Mouse (Mus musculus): ENCODE measurements at regions not wholly inside any gene's neighbourhood (a gene's known extent, or its start where the extent isn't known, plus 50 kb on each side); places are given as distances from the start of the nearest gene placed in this dataset.

DNA sequence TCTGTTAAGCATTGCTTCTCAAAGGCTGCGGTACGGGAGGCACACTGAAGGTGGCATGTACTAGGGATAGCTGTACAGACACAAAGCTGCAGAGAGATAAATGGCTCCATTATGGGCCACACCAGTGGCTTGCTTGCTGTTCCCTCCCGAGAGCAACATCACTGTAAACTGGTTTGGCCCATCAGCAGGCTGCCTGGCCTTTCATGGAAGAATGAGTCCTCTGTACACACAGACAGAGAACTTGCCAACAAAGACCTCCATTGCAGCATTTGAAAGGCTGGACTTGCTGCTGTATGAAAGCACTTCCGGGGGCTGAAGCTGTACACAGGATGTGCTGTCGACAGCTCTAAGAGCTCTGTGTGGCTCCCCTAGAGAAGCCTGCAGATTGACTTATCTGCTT, 364.1 kb upstream of the Gm26657 start:
- Histone ChIP-seq H3K4me3 (no peak overlapping the region), H3K27me3 (ENCODE audit: insufficient read depth, poor library complexity, severe bottlenecking) (no peaks in the 10 kb centered on the region; the same call in 1 of the 2 replicates), H3K9me3 (no peaks in the 10 kb centered on the region), H3K36me3 (no peaks in the 10 kb centered on the region), H3K4me1 (peaks cover 9% of the 10 kb centered on the region; the same call in 1 of the 2 replicates), H3K27ac (peak overlapping the region; percentile 64; the same call in 1 of the 2 replicates)
- peak; percentile 80 for DNase-seq (ENCODE audit: low spot score)
- 29% methylated on average over 5 of the region's 5 CpGs for WGBS

DNA sequence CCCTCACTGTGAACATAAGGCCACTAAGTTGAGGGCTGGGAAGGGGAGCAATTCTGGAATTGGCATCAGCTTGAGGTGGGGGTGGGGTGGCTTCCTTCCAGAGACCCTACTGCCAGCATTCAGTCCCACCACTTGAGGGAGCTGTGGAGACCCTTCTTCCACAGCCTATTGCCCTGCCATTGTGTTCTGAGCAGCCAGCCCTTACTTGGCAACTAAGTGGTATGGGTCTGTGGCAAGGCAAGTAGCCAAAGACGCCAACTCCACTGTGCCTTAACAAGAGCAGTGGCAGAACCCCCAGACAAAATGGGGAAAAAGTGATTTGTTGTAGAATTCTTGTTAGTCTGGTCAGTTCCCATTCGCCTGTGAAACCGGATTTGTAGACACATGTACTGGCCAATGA, 365.4 kb upstream of the Gm26657 start:
- Histone ChIP-seq H3K36me3 (no peaks in the 10 kb centered on the region), H3K27ac (no peak overlapping the region), H3K27me3 (ENCODE audit: insufficient read depth, poor library complexity, severe bottlenecking) (no peaks in the 10 kb centered on the region; the same call in 1 of the 2 replicates), H3K9me3 (no peaks in the 10 kb centered on the region), H3K4me3 (no peak overlapping the region), H3K4me1 (peaks cover 9% of the 10 kb centered on the region; the same call in 1 of the 2 replicates)
- DNase-seq (ENCODE audit: low spot score): no peak
- WGBS: 85% methylated on average over 3 of the region's 3 CpGs

DNA sequence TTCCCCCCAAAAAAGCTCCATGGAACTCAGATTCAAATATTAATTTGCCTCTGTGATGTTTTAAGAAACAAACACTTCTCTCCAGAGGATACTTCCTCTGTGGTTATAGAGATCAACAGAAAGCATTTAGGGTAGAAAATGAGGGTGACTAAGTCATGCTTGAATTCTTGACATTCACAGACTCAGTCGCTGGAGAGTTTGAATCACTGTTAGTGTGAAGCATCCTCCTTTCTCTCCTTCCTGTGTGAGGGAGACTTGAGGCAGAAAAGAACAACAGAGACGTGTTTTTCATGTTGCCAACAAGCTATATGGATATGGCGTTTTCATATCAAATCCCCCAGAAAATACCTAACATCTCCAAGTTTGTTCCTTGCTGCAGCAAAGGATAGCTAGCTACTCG, 366.1 kb upstream of the Gm26657 start:
- peaks cover 9% of the 10 kb centered on the region; the same call in 1 of the 2 replicates for H3K4me1 ChIP-seq
- H3K9me3 ChIP-seq: no peaks in the 10 kb centered on the region
- H3K27me3 ChIP-seq (ENCODE audit: insufficient read depth, poor library complexity, severe bottlenecking): no peaks in the 10 kb centered on the region; the same call in 1 of the 2 replicates
- DNase-seq (ENCODE audit: low spot score): no peak
- no peak overlapping the region for H3K4me3 ChIP-seq
- H3K27ac ChIP-seq: no peak overlapping the region
- no peaks in the 10 kb centered on the region for H3K36me3 ChIP-seq
- WGBS: 81% methylated on average over 4 of the region's 4 CpGs

DNA sequence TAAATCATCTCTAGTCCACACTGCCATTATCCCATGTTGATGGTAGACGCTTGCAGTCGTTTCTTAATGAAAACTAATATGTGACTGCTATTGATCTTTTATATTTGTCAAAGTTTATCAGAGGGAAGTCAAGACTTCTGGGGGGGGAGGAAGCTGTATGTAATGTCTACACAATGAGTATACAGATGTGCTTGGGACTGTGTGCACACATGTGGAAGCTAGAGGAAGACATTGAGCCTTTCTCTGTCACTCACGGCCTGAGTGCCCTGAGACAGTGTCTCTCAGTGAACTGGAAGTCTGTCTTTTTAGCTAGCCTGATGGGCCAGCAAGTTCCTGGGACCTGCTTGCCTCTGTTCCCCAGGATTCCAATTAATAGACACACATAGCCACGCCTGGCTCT, 366.7 kb upstream of the Gm26657 start:
- H3K36me3 ChIP-seq: no peaks in the 10 kb centered on the region
- WGBS: 81% methylated on average over 4 of the region's 4 CpGs
- no peak overlapping the region for H3K27ac ChIP-seq
- no peaks in the 10 kb centered on the region; the same call in 1 of the 2 replicates for H3K27me3 ChIP-seq (ENCODE audit: insufficient read depth, poor library complexity, severe bottlenecking)
- DNase-seq (ENCODE audit: low spot score): no peak
- peaks cover 9% of the 10 kb centered on the region; the same call in 1 of the 2 replicates for H3K4me1 ChIP-seq
- no peaks in the 10 kb centered on the region for H3K9me3 ChIP-seq
- H3K4me3 ChIP-seq: no peak overlapping the region

DNA sequence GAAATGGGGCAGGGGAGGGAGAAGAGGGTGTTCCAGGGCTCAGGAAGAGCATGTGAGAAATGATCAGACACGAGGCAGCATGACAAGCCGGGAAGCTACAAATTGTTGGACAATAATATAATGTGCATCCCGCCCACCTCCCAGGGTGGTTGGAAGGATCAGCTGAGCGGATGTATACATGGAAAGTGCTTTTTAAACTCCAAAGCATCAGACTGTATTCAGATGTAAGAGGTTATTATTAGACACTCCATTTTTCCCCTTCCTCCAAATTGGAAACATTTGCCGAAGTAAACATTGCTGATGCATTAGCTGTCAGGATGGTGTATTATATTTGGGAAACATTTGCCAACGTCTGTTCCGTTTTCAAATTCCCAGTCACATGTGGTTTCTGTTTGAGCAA, 367.2 kb upstream of the Gm26657 start:
- peaks cover 9% of the 10 kb centered on the region; the same call in 1 of the 2 replicates for H3K4me1 ChIP-seq
- 80% methylated on average over 7 of the region's 7 CpGs for WGBS
- no peak for DNase-seq (ENCODE audit: low spot score)
- H3K36me3 ChIP-seq: no peaks in the 10 kb centered on the region
- no peaks in the 10 kb centered on the region; the same call in 1 of the 2 replicates for H3K27me3 ChIP-seq (ENCODE audit: insufficient read depth, poor library complexity, severe bottlenecking)
- no peaks in the 10 kb centered on the region for H3K9me3 ChIP-seq
- H3K27ac ChIP-seq: no peak overlapping the region
- no peak overlapping the region for H3K4me3 ChIP-seq

DNA sequence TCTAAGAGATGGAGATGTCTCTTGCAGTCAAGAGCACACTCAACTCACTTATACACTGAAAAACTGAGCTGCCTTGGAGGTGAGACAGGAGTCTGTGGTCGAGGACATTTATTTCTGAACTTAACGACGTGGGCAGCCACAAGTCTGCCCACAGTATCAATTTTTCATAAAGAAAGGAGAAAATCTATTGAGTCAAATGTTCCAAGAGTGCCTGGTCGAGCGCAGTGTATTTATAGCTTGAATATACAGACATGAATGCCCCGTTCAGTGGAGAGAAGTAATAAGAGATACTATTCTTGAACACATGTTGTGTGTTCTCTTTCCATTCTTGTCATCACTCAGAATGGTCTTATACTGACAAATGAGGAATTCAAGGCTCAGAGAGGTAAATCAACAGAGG, 375.3 kb upstream of the Gm26657 start:
- Histone ChIP-seq H3K9me3 (no peaks in the 10 kb centered on the region), H3K36me3 (no peaks in the 10 kb centered on the region), H3K4me1 (no peaks in the 10 kb centered on the region), H3K4me3 (no peak overlapping the region), H3K27me3 (ENCODE audit: insufficient read depth, poor library complexity, severe bottlenecking) (no peaks in the 10 kb centered on the region), H3K27ac (no peak overlapping the region)
- WGBS: 74% methylated on average over 6 of the region's 6 CpGs
- DNase-seq (ENCODE audit: low spot score): no peak

DNA sequence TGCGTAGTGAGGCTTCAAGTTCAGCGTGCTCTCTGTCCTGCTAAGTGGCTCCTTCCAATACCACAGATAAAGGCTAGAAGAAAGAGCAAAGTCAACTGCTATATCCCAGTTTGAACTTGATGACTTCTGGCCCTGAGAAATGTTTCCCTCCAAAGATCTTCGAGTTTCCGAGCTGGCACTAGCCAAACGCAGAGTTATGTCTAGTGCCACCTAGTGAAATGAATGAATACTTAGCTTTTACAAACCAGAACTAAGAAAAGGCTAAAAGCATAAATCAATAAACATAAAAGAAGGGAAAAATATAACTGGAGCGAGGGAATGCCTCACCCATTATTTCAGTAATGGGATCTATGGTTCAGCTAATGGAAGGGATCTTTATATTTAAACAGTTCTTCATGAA, 377.7 kb upstream of the Gm26657 start:
- Histone ChIP-seq H3K4me3 (no peak overlapping the region), H3K4me1 (no peaks in the 10 kb centered on the region), H3K27ac (no peak overlapping the region), H3K27me3 (ENCODE audit: insufficient read depth, poor library complexity, severe bottlenecking) (no peaks in the 10 kb centered on the region), H3K36me3 (no peaks in the 10 kb centered on the region), H3K9me3 (no peaks in the 10 kb centered on the region)
- WGBS: 50% methylated on average over 6 of the region's 6 CpGs
- no peak for DNase-seq (ENCODE audit: low spot score)

DNA sequence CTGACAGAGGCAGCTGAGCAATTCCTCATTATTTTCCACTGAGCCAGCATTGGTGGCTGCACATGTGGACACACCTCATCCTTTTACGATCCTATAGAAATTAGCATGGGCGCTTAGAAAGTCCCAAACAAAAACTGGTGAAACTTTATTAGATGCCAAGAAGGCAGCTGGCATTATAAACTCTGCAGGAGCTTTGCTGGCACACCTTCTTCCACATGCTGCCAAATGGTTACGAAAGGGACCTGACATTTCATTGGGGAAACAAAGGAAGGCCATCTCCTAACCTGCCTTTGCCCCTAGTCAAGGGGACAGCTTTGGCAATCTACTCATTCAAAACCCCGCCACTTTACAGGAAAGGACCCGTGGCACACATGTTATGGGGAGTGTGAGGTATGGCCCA, 390.7 kb upstream of the Gm26657 start:
- no peaks in the 10 kb centered on the region for H3K9me3 ChIP-seq
- no peaks in the 10 kb centered on the region for H3K27me3 ChIP-seq (ENCODE audit: insufficient read depth, poor library complexity, severe bottlenecking)
- no peaks in the 10 kb centered on the region for H3K36me3 ChIP-seq
- no peak overlapping the region for H3K27ac ChIP-seq
- DNase-seq (ENCODE audit: low spot score): no peak
- H3K4me1 ChIP-seq: 0 out of 2 replicates have a peak, but pooled peaks cover 3% of the 10 kb centered on the region
- 80% methylated on average over 5 of the region's 5 CpGs for WGBS
- H3K4me3 ChIP-seq: no peak overlapping the region

DNA sequence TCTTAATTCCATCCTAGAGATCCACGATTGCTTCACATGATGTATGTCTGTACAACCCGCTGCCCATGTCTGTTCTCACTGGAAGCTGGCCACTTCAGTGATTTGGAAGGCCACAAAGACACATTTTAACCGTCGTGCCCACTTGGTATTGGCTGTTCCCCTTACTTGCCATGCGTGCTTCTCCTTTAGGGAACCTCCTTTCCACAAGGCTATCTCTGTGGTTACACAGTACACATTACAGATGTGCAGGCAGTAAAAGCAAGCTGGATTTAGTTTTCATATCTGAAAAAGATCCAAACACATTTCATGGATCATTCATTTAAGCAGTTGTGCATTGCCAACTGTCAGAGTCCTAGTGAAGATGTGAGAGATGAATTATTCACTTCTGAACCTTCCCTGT, 414.7 kb upstream of the Gm26657 start:
- DNase-seq (ENCODE audit: low spot score): no peak
- H3K27me3 ChIP-seq (ENCODE audit: insufficient read depth, poor library complexity, severe bottlenecking): no peaks in the 10 kb centered on the region
- no peaks in the 10 kb centered on the region for H3K4me1 ChIP-seq
- no peak overlapping the region for H3K4me3 ChIP-seq
- no peaks in the 10 kb centered on the region for H3K36me3 ChIP-seq
- no peaks in the 10 kb centered on the region for H3K9me3 ChIP-seq
- 87% methylated on average over 5 of the region's 5 CpGs for WGBS
- H3K27ac ChIP-seq: no peak overlapping the region

DNA sequence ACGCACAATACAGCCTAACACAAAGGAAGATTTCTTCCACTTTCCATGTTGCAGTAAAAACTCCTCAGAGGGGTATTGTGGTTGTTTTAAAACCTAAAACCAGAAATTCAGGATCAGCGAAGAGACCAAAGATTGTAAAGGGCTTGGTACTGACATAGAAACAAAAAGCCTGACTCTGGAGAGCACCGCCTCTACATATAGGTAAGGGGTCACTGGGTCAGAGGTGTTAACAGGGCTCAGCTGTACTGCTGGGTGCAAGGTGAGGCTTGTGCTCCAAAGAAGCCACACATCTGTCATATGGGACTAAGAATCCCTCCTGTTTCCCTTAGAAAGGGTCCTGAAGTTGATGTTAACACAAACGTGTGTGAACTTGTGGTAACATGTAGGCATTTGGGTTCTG, 420.7 kb upstream of the Gm26657 start:
- Histone ChIP-seq H3K36me3 (no peaks in the 10 kb centered on the region), H3K4me1 (no peaks in the 10 kb centered on the region), H3K4me3 (no peak overlapping the region), H3K27ac (no peak overlapping the region), H3K27me3 (ENCODE audit: insufficient read depth, poor library complexity, severe bottlenecking) (no peaks in the 10 kb centered on the region), H3K9me3 (no peaks in the 10 kb centered on the region)
- DNase-seq (ENCODE audit: low spot score): no peak
- 78% methylated on average over 4 of the region's 4 CpGs for WGBS

DNA sequence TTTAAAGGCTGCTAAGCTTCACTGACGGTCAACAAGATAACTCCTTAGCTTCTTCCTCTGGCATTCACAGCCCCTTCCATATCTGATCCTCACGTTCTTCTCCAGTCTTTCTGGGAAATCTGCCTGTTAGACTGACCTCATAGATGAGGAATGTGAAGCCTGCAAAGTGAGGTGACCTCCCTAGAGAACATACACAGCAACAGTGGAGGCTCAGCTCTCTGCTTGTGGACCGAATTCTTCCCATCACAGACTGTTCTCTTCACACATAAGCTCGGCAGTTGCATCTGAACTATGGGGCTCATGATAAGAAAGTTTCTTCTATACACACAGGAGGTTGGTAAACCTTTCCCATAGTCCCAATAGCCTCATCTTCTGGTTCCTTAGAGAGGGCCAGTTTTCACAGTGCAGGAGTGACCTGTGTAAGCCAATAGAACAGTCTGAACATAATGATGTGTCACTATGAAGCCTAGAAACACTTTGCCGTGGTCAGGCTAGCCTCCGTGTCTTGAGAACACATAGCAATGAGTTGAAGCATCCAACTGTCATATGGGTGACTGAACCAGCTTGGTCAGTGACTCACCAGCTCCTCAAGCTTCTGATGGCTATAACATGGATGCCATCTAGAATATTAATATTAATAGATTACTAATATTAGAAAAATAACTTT, 434.1 kb upstream of the Gm26657 start:
- H3K36me3 ChIP-seq: no peaks in the 10 kb centered on the region
- no peaks in the 10 kb centered on the region for H3K9me3 ChIP-seq
- peak overlapping the region; percentile 29; the same call in 1 of the 2 replicates for H3K27ac ChIP-seq
- H3K4me3 ChIP-seq: no peak overlapping the region
- WGBS: 33% methylated on average over 6 of the region's 6 CpGs
- peaks cover 9% of the 10 kb centered on the region for H3K4me1 ChIP-seq
- peak; percentile 76 for DNase-seq (ENCODE audit: low spot score)
- no peaks in the 10 kb centered on the region for H3K27me3 ChIP-seq (ENCODE audit: insufficient read depth, poor library complexity, severe bottlenecking)

DNA sequence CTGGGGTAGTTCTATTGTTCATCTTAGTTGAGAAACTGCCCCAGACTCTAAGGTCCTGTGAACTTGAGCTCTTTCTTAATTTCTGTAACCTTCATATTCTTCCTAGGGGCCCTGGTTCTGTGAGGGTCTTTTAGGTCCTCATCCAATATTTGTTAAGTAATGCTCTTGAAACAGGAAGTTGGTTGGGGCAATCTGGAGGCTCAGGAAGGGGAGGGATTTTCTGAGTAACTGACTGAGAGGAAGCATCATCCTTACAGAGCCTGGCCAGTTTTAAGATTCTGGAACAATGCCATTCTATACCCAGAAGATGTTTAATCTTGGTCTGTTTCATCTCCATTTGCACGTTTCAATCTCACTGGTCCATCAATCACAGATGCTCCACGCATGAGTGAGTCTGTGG, 435.6 kb upstream of the Gm26657 start:
- Histone ChIP-seq H3K9me3 (no peaks in the 10 kb centered on the region), H3K36me3 (no peaks in the 10 kb centered on the region), H3K27ac (0 out of 2 replicates have a peak overlapping the region, but pooled peaks have one; percentile 3), H3K4me3 (no peak overlapping the region), H3K27me3 (ENCODE audit: insufficient read depth, poor library complexity, severe bottlenecking) (no peaks in the 10 kb centered on the region), H3K4me1 (peaks cover 9% of the 10 kb centered on the region)
- DNase-seq (ENCODE audit: low spot score): no peak
- 57% methylated on average over 2 of the region's 2 CpGs for WGBS

DNA sequence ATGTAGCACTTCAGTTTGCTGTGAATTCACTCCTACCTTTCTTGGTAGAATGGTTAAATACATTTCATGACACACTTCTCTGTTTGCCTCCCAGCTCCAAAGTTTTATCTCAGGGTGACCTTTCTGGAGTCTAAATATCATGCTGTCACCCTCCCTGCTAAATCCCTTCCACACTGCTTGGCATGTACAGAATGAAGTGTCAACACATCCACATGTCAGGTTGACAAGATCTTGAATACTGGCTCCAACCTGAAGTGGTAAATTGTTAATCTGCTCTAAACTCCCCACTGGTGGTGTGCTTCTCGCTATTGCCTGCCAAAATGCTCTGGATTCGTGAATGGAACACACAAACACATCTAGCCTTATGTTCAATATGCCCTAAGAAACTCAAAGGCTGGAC, 451.9 kb upstream of the Gm26657 start:
- no peaks in the 10 kb centered on the region for H3K27me3 ChIP-seq (ENCODE audit: insufficient read depth, poor library complexity, severe bottlenecking)
- H3K27ac ChIP-seq: peak overlapping the region; percentile 39; the same call in 1 of the 2 replicates
- no peaks in the 10 kb centered on the region for H3K36me3 ChIP-seq
- H3K4me1 ChIP-seq: peaks cover 10% of the 10 kb centered on the region; the same call in 1 of the 2 replicates
- 46% methylated on average over 2 of the region's 2 CpGs for WGBS
- DNase-seq (ENCODE audit: low spot score): no peak
- no peaks in the 10 kb centered on the region for H3K9me3 ChIP-seq
- no peak overlapping the region for H3K4me3 ChIP-seq

DNA sequence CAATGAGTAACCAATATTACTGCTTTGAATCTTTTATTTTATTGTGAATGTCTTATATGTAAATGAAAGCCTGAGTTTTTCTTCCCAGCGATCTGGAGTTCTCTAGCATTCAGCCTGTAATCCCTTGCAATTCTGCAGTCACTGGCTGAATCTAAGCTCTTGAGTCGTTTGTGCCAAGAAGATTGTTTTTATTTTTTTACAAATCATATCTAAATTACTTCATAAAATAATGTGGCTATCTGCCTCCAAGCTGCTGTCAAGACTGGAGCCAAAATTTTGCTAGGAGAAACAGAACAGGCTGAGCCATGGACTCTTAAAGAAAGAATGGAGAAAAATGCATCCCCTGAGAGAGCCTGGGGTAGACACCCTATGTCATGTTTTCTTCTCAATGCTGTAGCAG, 455.4 kb upstream of the Gm26657 start:
- Histone ChIP-seq H3K4me1 (peaks cover 10% of the 10 kb centered on the region; the same call in 1 of the 2 replicates), H3K27ac (no peak overlapping the region), H3K27me3 (ENCODE audit: insufficient read depth, poor library complexity, severe bottlenecking) (no peaks in the 10 kb centered on the region), H3K36me3 (no peaks in the 10 kb centered on the region), H3K4me3 (no peak overlapping the region), H3K9me3 (no peaks in the 10 kb centered on the region)
- DNase-seq (ENCODE audit: low spot score): no peak
- WGBS: 60% methylated on average over 2 of the region's 2 CpGs
